Mouse (Mus musculus) heart, adult 2 months (tissue): ENCODE data around the gene Gpr171. TPM values are rescaled to one million over a fixed set of nuclear protein-coding genes. Genes with fewer than 3 reads are reported as not detected.
A peak's percentile ranks its signal among the peaks of the same experiment; 100 is the strongest.

Experiments
- DNase-seq, 2 experiments: peaks; one replicate each; pipeline ENCODE4 v3.0.0; 2021
- H3K27ac ChIP-seq: fragments of 200-600 bp; 2 replicates; pipeline ENCODE4 v1.8.1; 2022
- H3K27me3 ChIP-seq: fragments of 200-500 bp; 2 replicates; pipeline ENCODE4 v1.6.1; 2012; ENCODE audit warnings: mild to moderate bottlenecking, low read length, inconsistent platforms, mixed read lengths; ENCODE audit not compliant: control insufficient read depth, insufficient read depth
- H3K36me3 ChIP-seq: fragments of 200-500 bp; 2 replicates; pipeline ENCODE4 v1.6.1; 2012; ENCODE audit warnings: low read length, inconsistent platforms; ENCODE audit not compliant: control insufficient read depth, insufficient read depth
- H3K4me1 ChIP-seq: fragments of 200-500 bp; 2 replicates; pipeline ENCODE4 v1.6.1; 2011; ENCODE audit warnings: low read length; ENCODE audit not compliant: control insufficient read depth, insufficient read depth
- H3K4me3 ChIP-seq: fragments of 200-600 bp; 2 replicates; pipeline ENCODE4 v1.8.1; 2022
- H3K79me2 ChIP-seq: fragments of 200-500 bp; replicated peaks from 2 replicates; pipeline ENCODE4 v1.6.1; 2012; ENCODE audit warnings: mild to moderate bottlenecking, inconsistent platforms, low read length, moderate library complexity, mixed read lengths; ENCODE audit not compliant: control insufficient read depth, insufficient read depth
- H3K9ac ChIP-seq: fragments of 200-500 bp; 2 replicates; pipeline ENCODE4 v1.6.1; 2012; ENCODE audit warnings: low read depth, mild to moderate bottlenecking, control low read depth, inconsistent platforms, low read length, mixed read lengths
- CTCF ChIP-seq: fragments of 200-600 bp; IDR thresholded peaks from 2 replicates; pipeline ENCODE4 v1.8.1; 2022; ENCODE audit warnings: antibody characterized with exemption, mild to moderate bottlenecking, moderate library complexity
- EP300 ChIP-seq: fragments of 200-500 bp; IDR thresholded peaks from 2 replicates; pipeline ENCODE4 v1.6.1; 2011; ENCODE audit warnings: low read depth, low read length, control low read depth; ENCODE audit not compliant: insufficient read depth
- POLR2A ChIP-seq: fragments of 200-500 bp; IDR thresholded peaks from 2 replicates; pipeline ENCODE4 v1.6.1; 2011; ENCODE audit warnings: mild to moderate bottlenecking, low read depth, low read length, control low read depth; ENCODE audit not compliant: insufficient read depth
- WGBS: fragments of 180-500 bp; shearing (Covaris S2); methylation state at CpG from one replicate; pipeline ENCODE4 v1.1.7; 2018; 5-methylcytosine and 5-hydroxymethylcytosine counted together
- intact Hi-C: fragments of 180-260 bp; cut with DNase I; formaldehyde crosslinking; loops from one replicate; pipeline ENCODE4 v1.15.1; 2025
- polyA plus RNA-seq: library from polyadenylated mRNA; depleted of rRNA; stranded (reverse); fragments of >200 nt; gene quantifications from 2 replicates; pipeline ENCODE4 v1.2.3, GENCODE M21; 2012
- total RNA-seq, 2 experiments: library from RNA; stranded (reverse); gene quantifications; 2 replicates each; pipeline ENCODE4 v1.2.3; 2021

Gpr171 gene
- total and polyA plus RNA-seq, 3 experiments, result 0.23 to 0.31 (median 0.30) TPM

DNA sequence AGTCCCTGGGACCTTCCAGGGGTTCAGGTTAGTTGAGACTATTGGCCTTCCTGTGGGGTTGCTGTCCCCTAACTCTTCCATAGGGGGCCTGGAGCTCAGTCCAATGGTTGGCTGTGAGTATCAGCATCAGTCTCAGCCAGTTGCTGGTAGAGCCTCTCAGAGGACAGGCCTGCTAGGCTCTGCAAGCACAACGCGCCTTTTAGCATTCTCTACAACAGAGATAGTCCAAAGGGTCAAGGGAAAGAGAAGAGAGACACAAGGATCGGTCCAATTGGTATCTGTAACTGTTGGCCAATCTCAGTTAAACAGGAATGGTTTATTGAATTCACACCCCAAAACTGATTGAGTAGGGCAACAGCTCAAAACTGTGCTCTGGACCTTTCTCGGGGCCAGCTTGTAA lies 5.8 kb upstream of the Gpr171 start:
- DNase-seq, result no peak
- intact Hi-C loops, result no loop called here
- Histone ChIP-seq H3K36me3 (no peaks in the 10 kb centered on the region), H3K79me2 (no peaks in the 10 kb centered on the region), H3K4me3 (no peak overlapping the region), H3K9ac (no peak overlapping the region), H3K27ac (no peak overlapping the region), H3K27me3 (no peaks in the 10 kb centered on the region), H3K4me1 (no peaks in the 10 kb centered on the region)
- TF ChIP-seq POLR2A (no peak), CTCF (no peak), EP300 (no peak)
- WGBS, result 95% methylated on average over 4 of the region's 4 CpGs

DNA sequence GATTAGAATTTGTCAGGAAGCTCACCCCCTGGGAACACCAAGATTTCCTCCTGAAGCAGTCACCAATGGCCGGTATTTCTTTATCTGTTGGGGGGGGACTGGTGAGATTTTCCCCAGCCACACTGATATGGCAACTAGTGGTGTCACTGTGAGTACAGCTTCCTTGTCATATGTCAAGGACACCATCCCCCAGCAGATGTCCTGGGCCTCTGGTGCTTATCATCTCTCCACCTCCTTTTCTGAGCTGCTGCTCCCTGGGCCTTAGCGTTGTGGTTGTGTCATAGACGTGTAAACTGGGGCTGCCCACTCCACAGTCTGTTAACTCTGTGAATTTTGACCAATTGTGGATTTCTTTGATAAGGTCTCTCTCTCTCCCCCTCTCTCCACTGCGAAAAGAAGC lies 2.8 kb upstream of the Gpr171 start:
- H3K9ac ChIP-seq, result no peak overlapping the region
- TF ChIP-seq EP300, result no peak
- no peak for TF ChIP-seq CTCF
- TF ChIP-seq POLR2A, result no peak
- intact Hi-C loops, result no loop called here
- no peaks in the 10 kb centered on the region for H3K79me2 ChIP-seq
- H3K36me3 ChIP-seq, result no peaks in the 10 kb centered on the region
- no peak overlapping the region for H3K27ac ChIP-seq
- no peak for DNase-seq
- WGBS, result 38% methylated on average over 4 of the region's 4 CpGs
- H3K4me3 ChIP-seq, result no peak overlapping the region
- H3K4me1 ChIP-seq, result no peaks in the 10 kb centered on the region
- no peaks in the 10 kb centered on the region for H3K27me3 ChIP-seq

DNA sequence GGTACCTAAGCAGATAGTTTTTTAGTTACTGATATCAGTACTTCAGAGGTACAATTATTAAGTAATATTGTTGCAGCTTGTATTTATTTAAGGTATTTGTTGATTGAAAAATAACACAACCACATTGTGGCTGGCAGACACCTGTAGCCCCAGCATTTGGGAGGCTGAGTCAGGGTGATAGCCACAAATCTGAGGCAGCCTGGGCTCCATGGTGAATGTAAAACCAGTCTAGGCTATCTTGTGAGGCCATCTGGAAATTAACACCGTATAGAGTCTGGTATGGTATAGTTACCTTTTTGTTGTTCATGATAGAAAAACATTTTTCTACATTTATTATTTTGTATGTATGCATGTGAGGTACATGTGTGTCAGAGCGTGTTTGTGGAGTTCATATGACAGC lies 525 bp upstream of the Gpr171 start:
- no peak for TF ChIP-seq EP300
- H3K9ac ChIP-seq, result no peak overlapping the region
- no peaks in the 10 kb centered on the region for H3K36me3 ChIP-seq
- WGBS, result 95% methylated on average over 2 of the region's 2 CpGs
- H3K4me3 ChIP-seq, result no peak overlapping the region
- DNase-seq, result no peak
- intact Hi-C loops, result no loop called here
- H3K4me1 ChIP-seq, result no peaks in the 10 kb centered on the region
- no peak overlapping the region for H3K27ac ChIP-seq
- H3K27me3 ChIP-seq, result no peaks in the 10 kb centered on the region
- no peaks in the 10 kb centered on the region for H3K79me2 ChIP-seq

DNA sequence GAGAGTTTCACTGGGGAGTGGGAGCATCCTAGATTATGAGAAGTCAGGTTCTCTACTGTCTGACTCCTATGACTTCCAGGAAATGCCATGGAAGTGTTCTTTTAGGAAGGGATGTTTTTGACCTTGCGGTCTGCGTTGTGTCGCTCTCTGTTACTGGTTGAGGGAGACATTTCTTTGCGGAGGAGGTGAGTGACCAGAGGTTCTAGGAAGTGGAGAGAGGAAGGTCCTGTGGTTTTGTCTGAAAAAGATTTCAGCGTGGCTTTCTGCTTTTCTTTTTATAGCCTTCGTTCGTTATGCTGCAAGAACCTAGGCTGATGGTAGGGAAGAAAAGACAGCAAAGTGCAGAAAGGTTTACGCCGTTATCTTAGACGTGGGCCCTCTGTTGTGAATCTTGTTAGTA lies 3.1 kb downstream of the Gpr171 start:
- intact Hi-C loops, result no loop called here
- H3K27me3 ChIP-seq, result no peaks in the 10 kb centered on the region
- no peaks in the 10 kb centered on the region for H3K36me3 ChIP-seq
- 75% methylated on average over 10 of the region's 10 CpGs for WGBS
- no peaks in the 10 kb centered on the region for H3K79me2 ChIP-seq
- no peak overlapping the region for H3K27ac ChIP-seq
- no peak overlapping the region for H3K4me3 ChIP-seq
- H3K4me1 ChIP-seq, result no peaks in the 10 kb centered on the region
- DNase-seq, result no peak
- no peak overlapping the region for H3K9ac ChIP-seq
- TF ChIP-seq EP300, result no peak

DNA sequence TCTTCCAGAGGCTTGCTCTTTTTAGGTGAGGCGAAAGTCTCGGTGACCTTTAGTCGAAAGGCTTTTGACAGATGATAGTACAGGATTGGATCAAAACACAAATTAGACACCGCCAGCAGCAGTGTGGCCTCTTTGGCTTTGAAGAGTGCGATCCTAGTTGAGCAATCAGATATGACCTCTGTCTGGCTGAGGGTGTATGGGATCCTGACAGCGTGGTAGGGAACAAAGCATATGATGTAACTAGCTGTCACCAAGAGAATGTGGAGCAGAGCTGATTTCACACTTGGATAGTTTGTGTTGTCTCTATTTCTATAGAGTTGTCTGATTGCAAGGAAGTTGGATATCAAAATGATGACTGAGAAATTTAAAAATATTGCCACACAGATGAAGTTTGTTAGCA lies 4.2 kb downstream of the Gpr171 start:
- no peak for DNase-seq
- WGBS, result 84% methylated on average over 6 of the region's 6 CpGs
- H3K27ac ChIP-seq, result no peak overlapping the region
- no peak overlapping the region for H3K4me3 ChIP-seq
- no peaks in the 10 kb centered on the region for H3K79me2 ChIP-seq
- intact Hi-C loops, result no loop called here
- H3K9ac ChIP-seq, result no peak overlapping the region
- no peaks in the 10 kb centered on the region for H3K36me3 ChIP-seq
- no peak for TF ChIP-seq POLR2A
- TF ChIP-seq EP300, result no peak
- no peak for TF ChIP-seq CTCF
- no peaks in the 10 kb centered on the region for H3K4me1 ChIP-seq
- no peaks in the 10 kb centered on the region for H3K27me3 ChIP-seq

DNA sequence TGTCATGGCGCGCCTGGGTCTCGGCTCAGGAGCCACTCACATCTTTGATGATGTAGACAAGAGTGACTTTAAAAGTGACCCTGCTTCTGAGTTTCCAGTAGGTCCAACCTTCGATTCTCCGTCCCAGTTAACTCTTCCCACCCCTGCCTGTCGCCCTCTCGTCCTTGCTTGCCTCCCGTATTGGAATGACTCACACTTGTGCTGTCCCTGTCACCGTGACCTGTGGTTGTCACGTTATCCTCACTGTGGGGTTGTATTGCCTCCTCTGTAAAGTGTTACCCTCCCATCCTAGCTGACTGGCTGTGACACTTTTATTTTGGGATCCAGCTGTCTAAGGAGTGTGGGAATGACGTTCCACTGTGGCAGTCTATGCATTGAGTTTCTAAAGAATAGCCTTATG lies 8.9 kb downstream of the Gpr171 start:
- TF ChIP-seq POLR2A (no peak), EP300 (no peak), CTCF (no peak)
- DNase-seq, result no peak
- no peak overlapping the region for H3K4me3 ChIP-seq
- no peaks in the 10 kb centered on the region for H3K27me3 ChIP-seq
- no peaks in the 10 kb centered on the region for H3K36me3 ChIP-seq
- H3K27ac ChIP-seq, result no peak overlapping the region
- no peak overlapping the region for H3K9ac ChIP-seq
- no peaks in the 10 kb centered on the region for H3K79me2 ChIP-seq
- intact Hi-C loops, result no loop called here
- H3K4me1 ChIP-seq, result no peaks in the 10 kb centered on the region
- 78% methylated on average over 11 of the region's 11 CpGs for WGBS

DNA sequence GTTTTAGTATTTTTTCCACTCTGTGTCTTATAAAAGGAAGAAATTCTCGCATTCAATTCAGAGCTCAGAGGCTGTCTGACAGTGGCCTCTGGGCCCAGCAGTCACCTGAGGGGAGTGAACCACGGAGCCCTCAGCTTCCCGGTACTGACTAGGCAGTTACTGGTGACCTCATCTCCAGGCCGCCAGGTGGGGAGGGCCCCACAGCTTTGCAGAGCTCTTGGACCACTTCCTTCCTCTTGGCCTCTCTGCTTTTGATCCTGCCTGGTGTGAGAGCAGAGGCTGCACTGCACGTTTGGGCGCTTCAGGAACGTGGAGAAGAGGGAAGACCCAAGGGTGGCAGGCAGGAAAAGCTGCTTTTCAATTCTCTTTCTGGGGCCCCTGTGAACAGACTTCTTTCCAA lies 20.7 kb downstream of the Gpr171 start:
- Histone ChIP-seq H3K27me3 (no peaks in the 10 kb centered on the region), H3K9ac (no peak overlapping the region), H3K27ac (no peak overlapping the region), H3K79me2 (no peaks in the 10 kb centered on the region), H3K36me3 (no peaks in the 10 kb centered on the region), H3K4me3 (no peak overlapping the region), H3K4me1 (no peaks in the 10 kb centered on the region)
- intact Hi-C loops, result no loop called here
- TF ChIP-seq POLR2A (no peak), EP300 (no peak), CTCF (no peak)
- DNase-seq, result peak in 1 of 2 experiments; percentile 18
- 34% methylated on average over 7 of the region's 7 CpGs for WGBS
